Mouse (Mus musculus) ovary, postnatal 14 days (tissue): ENCODE results near the gene Dusp7.

ENCODE experiments used
- DNase-seq: peaks from one replicate; pipeline ENCODE4 v3.0.0; 2022; ENCODE audit warnings: low spot score

The Dusp7 gene

DNA sequence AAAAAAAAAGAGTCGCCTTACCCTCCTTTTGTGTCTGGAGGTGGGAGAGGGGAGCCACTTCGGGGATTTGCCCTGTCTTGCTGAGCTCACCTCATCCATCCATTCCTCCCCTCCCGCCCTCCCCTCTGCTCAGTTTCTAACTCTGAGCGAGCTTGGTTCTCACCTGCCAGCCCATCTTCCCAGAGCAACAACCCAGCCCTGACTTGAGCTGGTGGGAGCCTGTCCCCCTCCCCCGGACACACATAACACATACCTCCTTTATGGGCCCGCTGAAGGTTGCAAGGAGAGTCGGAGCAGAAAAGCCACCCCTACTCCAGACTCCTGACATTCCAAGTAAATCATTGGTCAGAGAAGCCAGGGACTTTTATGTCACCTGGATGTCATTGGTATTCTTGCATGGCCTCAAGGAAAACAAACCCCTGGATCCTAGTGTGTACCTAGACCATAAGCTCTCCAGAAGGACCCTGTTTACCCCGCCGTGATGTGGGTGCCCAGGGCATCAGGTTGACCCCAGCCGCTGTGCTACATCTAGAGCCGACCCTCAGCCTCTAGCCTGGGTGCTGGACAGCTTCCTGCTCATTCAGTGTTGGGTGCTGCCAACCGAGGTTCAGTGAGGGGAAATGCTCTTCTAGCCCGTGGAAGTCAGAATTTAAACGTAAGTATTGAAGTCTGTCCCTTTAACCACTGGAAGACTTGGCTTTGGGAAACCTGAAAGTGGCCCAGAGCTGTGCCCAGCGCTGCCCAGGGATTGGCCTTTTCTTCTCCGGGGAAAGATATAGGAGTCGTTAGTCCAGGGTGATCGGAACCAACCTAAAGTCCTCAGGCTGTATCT, 52.8 kb downstream of the Dusp7 start:
- no peak for DNase-seq

DNA sequence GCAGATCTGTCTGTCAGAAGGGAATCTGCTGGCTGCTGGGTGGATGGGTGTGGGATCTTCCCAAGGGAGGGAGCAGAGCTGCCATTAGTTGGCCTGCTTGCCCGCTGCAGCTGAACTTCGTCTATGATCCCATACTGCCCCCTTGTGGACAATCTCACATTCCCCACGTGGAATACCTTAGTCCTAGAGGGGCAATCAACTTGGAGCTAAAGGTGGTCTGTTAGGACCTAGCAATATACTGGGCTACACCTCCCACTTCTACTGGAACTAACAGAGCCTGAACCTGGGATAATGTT, 53.4 kb downstream of the Dusp7 start:
- DNase-seq = peak; percentile 88
